Mouse (Mus musculus): ENCODE results near the gene 4931428L18Rik. TPM values are rescaled to one million over a fixed set of nuclear protein-coding genes. Genes with fewer than 3 reads are reported as not detected.

4931428L18Rik gene
- total RNA-seq, 1 experiment from 2014 or later = not detected

DNA sequence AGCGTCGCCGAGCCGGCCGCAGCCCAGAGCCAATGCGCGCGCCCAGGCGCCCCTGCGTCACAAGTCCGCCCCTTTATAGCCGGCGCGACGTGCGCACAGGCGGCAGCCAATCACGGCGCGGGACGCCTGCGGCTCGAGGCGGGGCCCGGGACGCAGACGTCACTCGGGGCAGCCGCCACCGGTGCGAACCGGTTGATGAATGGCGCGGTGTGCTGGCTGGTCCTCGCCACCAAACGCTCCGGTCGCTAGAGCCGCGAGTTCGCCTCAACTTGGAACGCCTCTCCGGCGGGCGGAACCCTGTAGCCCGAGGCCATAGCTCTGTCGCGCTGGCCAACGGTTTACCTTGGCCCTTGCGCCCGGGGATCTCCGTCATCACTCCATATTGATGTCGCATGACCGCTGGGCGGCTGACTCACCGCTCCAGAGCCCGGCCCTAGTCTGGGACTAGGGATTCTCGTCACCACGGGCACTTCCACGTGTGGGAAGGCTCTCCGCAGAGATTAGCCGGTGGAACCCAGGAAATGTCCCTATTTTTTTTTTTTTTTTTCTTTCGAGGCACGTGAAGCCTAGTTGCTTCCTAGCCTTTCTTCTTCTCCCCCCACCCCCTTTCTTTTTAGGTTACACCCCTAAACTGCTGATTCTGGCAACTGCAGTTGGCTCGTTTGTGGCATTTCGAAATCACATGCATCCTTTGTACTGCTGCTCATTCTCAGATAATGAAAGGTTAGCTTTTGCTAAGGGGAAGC, 272.6 kb downstream of the 4931428L18Rik start:
- peak; percentile 85 for ATAC-seq (replicated peaks; ENCODE audit: low read depth, poor library complexity, severe bottlenecking)

DNA sequence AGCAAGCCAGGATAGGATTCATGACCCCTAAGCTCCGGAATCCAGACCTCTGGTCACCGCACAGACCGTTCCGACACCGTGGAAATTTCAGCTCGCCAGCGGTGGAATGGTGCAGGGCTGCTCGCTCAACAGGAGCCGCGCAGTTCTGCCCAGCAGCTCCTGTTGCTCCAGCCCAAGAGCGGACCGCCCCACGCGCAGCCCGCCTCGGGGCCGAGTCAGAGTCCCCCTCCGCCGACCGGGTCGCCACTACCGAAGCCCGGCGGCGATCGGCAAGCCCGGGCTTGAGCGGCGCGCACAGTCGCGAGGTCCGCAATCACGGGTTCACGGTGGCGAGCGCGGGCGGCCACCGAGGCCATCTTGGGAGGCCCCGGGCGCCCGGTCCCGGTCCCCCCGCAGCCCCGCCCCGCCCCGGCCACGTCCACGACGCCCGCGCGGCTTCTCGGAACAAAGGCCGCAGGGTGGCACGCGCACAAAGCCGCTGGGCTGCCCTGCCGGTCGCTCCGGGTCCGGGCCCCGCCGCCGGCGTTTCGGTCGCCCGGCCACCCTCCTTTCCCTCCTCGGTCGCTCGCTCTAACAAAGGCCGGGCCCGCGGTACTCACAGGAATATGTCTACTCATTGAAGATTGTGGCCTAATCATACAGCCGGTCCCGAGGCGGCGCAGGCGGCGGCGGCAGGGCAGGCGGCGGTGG, 273.4 kb downstream of the 4931428L18Rik start:
- peak; percentile 8; the same call in 1 of the 2 replicates for ATAC-seq (replicated peaks; ENCODE audit: low read depth, poor library complexity, severe bottlenecking)

DNA sequence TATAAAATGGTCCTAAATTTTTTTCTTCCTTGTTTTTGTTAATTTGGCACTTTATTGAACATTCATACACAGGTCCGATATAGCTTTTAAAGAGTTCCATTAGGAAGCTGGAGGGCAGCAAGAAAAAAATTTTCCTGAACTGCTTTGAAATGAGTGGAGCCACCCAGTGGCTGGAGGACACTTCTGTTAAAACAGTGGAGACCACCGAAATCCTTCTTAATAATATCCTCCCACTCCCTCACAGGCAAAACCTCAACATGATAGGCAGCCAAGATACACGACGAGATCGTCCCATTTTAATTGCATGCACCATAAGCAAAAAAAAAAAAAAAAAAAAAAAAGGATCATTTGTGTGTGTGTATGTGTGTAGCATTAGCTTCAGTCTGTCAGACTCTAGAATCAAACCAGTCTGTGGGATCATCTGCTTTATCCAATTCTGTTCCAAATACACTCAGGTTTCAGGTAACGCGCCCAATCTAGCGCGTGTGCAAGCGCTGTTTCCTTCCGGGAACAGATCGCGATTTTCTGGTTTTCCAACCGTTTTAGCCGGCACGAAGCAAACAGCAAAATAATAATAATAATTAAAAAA, 274.0 kb downstream of the 4931428L18Rik start:
- peak; percentile 6 for ATAC-seq (replicated peaks; ENCODE audit: low read depth, poor library complexity, severe bottlenecking)

Other genes starting within 250 kb of the 4931428L18Rik start
- gene AC153137.1, start 244.7 kb downstream of the 4931428L18Rik start, total RNA-seq (2017) = not detected in 2 replicates
- not detected in 2 replicates for gene Lgsn, start 46.3 kb downstream of the 4931428L18Rik start, total RNA-seq (2017)
- gene Pih1d3, start 154 bp upstream of the 4931428L18Rik start, total RNA-seq (2017) = not detected in 2 replicates

All from common myeloid progenitor, adult 5-6 weeks (primary cell).